ENCODE assay signal across 19 mouse cellular contexts in genomic region chr14:51291505-51291904, GRCm38 (mm10). TPM values are rescaled to one million over a fixed set of nuclear protein-coding genes. Genes with fewer than 3 reads are reported as not detected.
DNase-seq lines count a peak whose midpoint lies in the region; ATAC-seq and TF ChIP-seq lines count a peak whose summit lies in the region.
"Had no signal": no experiment of that assay in that cellular context is flagged by ENCODE, and none has a peak within 500 bp of the region (broad histone marks: within the 10 kb centered on the region; RNA-seq: fewer than 3 reads in every experiment).

No protein-coding gene starts in this region.

- H3K27me3 ChIP-seq in hindbrain, postnatal 0 days (ENCODE audit: insufficient read depth, low read length) = no peaks in the 10 kb centered on the region
- no peaks in the 10 kb centered on the region for H3K27me3 ChIP-seq in hindbrain, embryonic 12.5 days
- H3K27me3 ChIP-seq: heart, embryonic 13.5 days; lung, embryonic 15.5 days; megakaryocyte, embryonic 14.5 days; neural tube, embryonic 15.5 days had no signal

- DNase-seq in hindbrain, postnatal 0 days (ENCODE audit: low spot score) = peak; percentile 64
- DNase-seq in ovary, postnatal 36 days (ENCODE audit: low spot score) = peak; percentile 22
- no peak for DNase-seq in ovary, postnatal 14 days (ENCODE audit: low spot score)
- peak; percentile 11 for DNase-seq in brain, embryonic 14.5 days (ENCODE audit: low read depth)
- peak; percentile 90 to 92 for DNase-seq in cerebellum, postnatal 14 days
- DNase-seq in gastrocnemius, postnatal 14 days = no peak
- no peak for DNase-seq in thymus, postnatal 0 days (ENCODE audit: low spot score)
- DNase-seq: embryo, embryonic 11 days; gastrocnemius, postnatal 25 days; liver had no signal

- no peak for TF ChIP-seq POLR2A in brain, embryonic 14.5 days (IDR thresholded peaks at IDR 0.05; ENCODE audit: borderline replicate concordance, extremely low read depth, insufficient read depth, insufficient read length, poor library complexity, severe bottlenecking)

- H3K4me2 ChIP-seq in hindbrain, postnatal 0 days (ENCODE audit: low read depth, low read length) = no peak overlapping the region
- H3K4me2 ChIP-seq in hindbrain, embryonic 12.5 days (replicated peaks) = no peak overlapping the region
- H3K4me2 ChIP-seq: heart, embryonic 13.5 days; lung, embryonic 15.5 days; neural tube, embryonic 15.5 days had no signal

- no peaks in the 10 kb centered on the region for H3K9me3 ChIP-seq in hindbrain, postnatal 0 days (ENCODE audit: low read length)
- H3K9me3 ChIP-seq in hindbrain, embryonic 12.5 days (replicated peaks) = no peaks in the 10 kb centered on the region
- H3K9me3 ChIP-seq: heart, embryonic 13.5 days; lung, embryonic 15.5 days; megakaryocyte, embryonic 14.5 days; neural tube, embryonic 15.5 days had no signal

- ATAC-seq in hindbrain, postnatal 0 days = peak; percentile 85
- ATAC-seq in hindbrain, embryonic 12.5 days (ENCODE audit: low FRiP score) = no peak
- ATAC-seq: forebrain, embryonic 16.5 days had no signal

- H3K36me3 ChIP-seq in hindbrain, postnatal 0 days (ENCODE audit: insufficient read depth, low read length) = no peaks in the 10 kb centered on the region
- H3K36me3 ChIP-seq in hindbrain, embryonic 12.5 days = no peaks in the 10 kb centered on the region
- H3K36me3 ChIP-seq: heart, embryonic 13.5 days; lung, embryonic 15.5 days; neural tube, embryonic 15.5 days had no signal

- H3K27ac ChIP-seq in hindbrain, postnatal 0 days = no peak overlapping the region
- H3K27ac ChIP-seq in hindbrain, embryonic 12.5 days = no peak overlapping the region
- H3K27ac ChIP-seq: heart, embryonic 13.5 days; lung, embryonic 15.5 days; neural tube, embryonic 15.5 days had no signal

- 57% methylated on average over 1 of the region's 1 CpGs for WGBS in hindbrain, postnatal 0 days
- WGBS in hindbrain, embryonic 12.5 days = 59% methylated on average over 1 of the region's 1 CpGs

- H3K4me3 ChIP-seq in hindbrain, postnatal 0 days (ENCODE audit: low read length) = no peak overlapping the region
- no peak overlapping the region for H3K4me3 ChIP-seq in hindbrain, embryonic 12.5 days
- H3K4me3 ChIP-seq: heart, embryonic 13.5 days; lung, embryonic 15.5 days; megakaryocyte, embryonic 14.5 days; neural tube, embryonic 15.5 days had no signal

- no peak overlapping the region for H3K9ac ChIP-seq in hindbrain, postnatal 0 days (replicated peaks; ENCODE audit: low read length)
- no peak overlapping the region for H3K9ac ChIP-seq in hindbrain, embryonic 12.5 days
- H3K9ac ChIP-seq: heart, embryonic 13.5 days; lung, embryonic 15.5 days; neural tube, embryonic 15.5 days had no signal

- no peak for TF ChIP-seq CTCF in hindbrain, postnatal 0 days (IDR thresholded peaks at IDR 0.05; ENCODE audit: low read depth)
- no peak for TF ChIP-seq CTCF in brain, embryonic 14.5 days (IDR thresholded peaks at IDR 0.05; ENCODE audit: borderline replicate concordance, extremely low read depth, insufficient read depth, insufficient read length)

- no peaks in the 10 kb centered on the region for H3K4me1 ChIP-seq in hindbrain, postnatal 0 days (ENCODE audit: insufficient read depth, low read length)
- no peaks in the 10 kb centered on the region for H3K4me1 ChIP-seq in hindbrain, embryonic 12.5 days
- H3K4me1 ChIP-seq: heart, embryonic 13.5 days; lung, embryonic 15.5 days; megakaryocyte, embryonic 14.5 days; neural tube, embryonic 15.5 days had no signal

- intact Hi-C loops in gastrocnemius, postnatal 14 days (cut with DNase I; ENCODE audit: low total_unique reads) = no loop called here

RNA-seq across cellular contexts. Expression of gene Rnase2a, which starts 35.6 kb away (rescaled TPM):
- total RNA-seq in hindbrain, postnatal 0 days (2014; rRNA removed) = not detected in 2 replicates
- polyA plus RNA-seq in hindbrain, postnatal 0 days (2015; fragmentation: Nextera tagmentation; extraction: Ambion mirVana) = not detected in 2 replicates
- not detected in 2 replicates for polyA plus RNA-seq in hindbrain, embryonic 12.5 days (2016; fragmentation: Nextera tagmentation; extraction: Ambion mirVana)
- not detected in 2 replicates for polyA plus RNA-seq in brain, embryonic 14.5 days (2012; rRNA removed)
- under 1 TPM in 1 of 2 experiments, not detected in 1; 0.64 TPM for total RNA-seq in gastrocnemius, postnatal 14 days (2021)
- not detected in 2 replicates for polyA plus RNA-seq in thymus, postnatal 0 days (2015; fragmentation: Nextera tagmentation; extraction: Ambion mirVana)
- total RNA-seq: ES-E14 had no signal
- polyA plus RNA-seq: C2C12; forebrain, embryonic 16.5 days; heart, embryonic 13.5 days; kidney, embryonic 14.5 days; lung, embryonic 15.5 days; neural tube, embryonic 15.5 days had no signal

Comparison
In these comparisons a context has a peak if more than half of its experiments do, and no peak if none do; other contexts are left out.
1. DNase-seq: peak in hindbrain, postnatal 0 days (single experiment), ovary, postnatal 36 days (single experiment), brain, embryonic 14.5 days (single experiment) and cerebellum, postnatal 14 days (2 of 2); none in ovary, postnatal 14 days (single experiment), gastrocnemius, postnatal 14 days (single experiment) and thymus, postnatal 0 days (single experiment).